ENCODE assay signal across 8 mouse cellular contexts in the genomic region with DNA sequence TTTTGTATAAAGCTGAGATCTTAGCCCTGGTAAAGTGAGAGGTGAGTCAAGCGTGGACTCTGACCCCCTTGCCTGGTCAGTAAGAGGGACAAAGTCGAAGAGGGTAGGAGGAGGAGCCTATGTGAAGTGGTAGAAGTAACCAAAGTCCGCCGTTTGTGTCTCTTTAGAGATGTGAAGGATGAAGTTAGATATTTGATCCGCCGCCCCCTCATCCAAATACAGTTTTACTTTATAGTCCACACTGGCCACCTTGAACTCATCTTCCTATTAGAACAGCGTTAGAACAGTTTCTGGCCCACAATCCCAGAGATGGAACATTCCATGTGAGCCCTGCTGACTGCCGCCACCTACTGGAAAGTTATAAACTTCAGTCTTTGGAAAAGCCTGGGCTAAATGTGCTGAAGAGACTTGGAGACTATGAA. TPM values are rescaled to one million over a fixed set of nuclear protein-coding genes. Genes with fewer than 3 reads are reported as not detected.
DNase-seq lines count a peak whose midpoint lies in the region; ATAC-seq lines count a peak whose summit lies in the region.

Gene Cideb, minus strand, starts transcription at position 96 of the 422 bp plus-strand sequence.

- peak; percentile 5; the same call in 1 of the 2 replicates for ATAC-seq in forebrain, embryonic 14.5 days
- ATAC-seq in forebrain, embryonic 13.5 days = no peak; the same call in 1 of the 2 replicates
- no peak for ATAC-seq in midbrain, embryonic 15.5 days (replicated peaks)

- peaks cover 29% of the 10 kb centered on the region for H3K27me3 ChIP-seq in forebrain, embryonic 14.5 days (replicated peaks; ENCODE audit: control insufficient read depth, insufficient read depth, low read length)
- H3K27me3 ChIP-seq in forebrain, embryonic 13.5 days = peaks cover 28% of the 10 kb centered on the region
- H3K27me3 ChIP-seq in midbrain, embryonic 15.5 days (replicated peaks) = peaks cover 13% of the 10 kb centered on the region

- no peaks in the 10 kb centered on the region for H3K9me3 ChIP-seq in forebrain, embryonic 14.5 days (replicated peaks; ENCODE audit: control insufficient read depth, low read length)
- H3K9me3 ChIP-seq in forebrain, embryonic 13.5 days (replicated peaks) = no peaks in the 10 kb centered on the region
- H3K9me3 ChIP-seq in midbrain, embryonic 15.5 days = no peaks in the 10 kb centered on the region

- peaks cover 4% of the 10 kb centered on the region; the same call in 1 of the 2 replicates for H3K4me1 ChIP-seq in forebrain, embryonic 14.5 days (ENCODE audit: control insufficient read depth, insufficient read depth, low read length)
- peaks cover 9% of the 10 kb centered on the region for H3K4me1 ChIP-seq in forebrain, embryonic 13.5 days
- H3K4me1 ChIP-seq in midbrain, embryonic 15.5 days = peaks cover 18% of the 10 kb centered on the region

- peaks cover 28% of the 10 kb centered on the region for H3K36me3 ChIP-seq in forebrain, embryonic 14.5 days (ENCODE audit: control insufficient read depth, insufficient read depth, low read length)
- peaks cover 36% of the 10 kb centered on the region for H3K36me3 ChIP-seq in forebrain, embryonic 13.5 days (ENCODE audit: poor library complexity, severe bottlenecking)
- H3K36me3 ChIP-seq in midbrain, embryonic 15.5 days (replicated peaks) = peaks cover 13% of the 10 kb centered on the region; the same call in 1 of the 2 replicates

- no peak within 1 kb of the TSS for H3K4me2 ChIP-seq in forebrain, embryonic 14.5 days (ENCODE audit: low read length)
- no peak within 1 kb of the TSS for H3K4me2 ChIP-seq in forebrain, embryonic 13.5 days
- peak within 1 kb of the TSS; percentile 10; the same call in 1 of the 2 replicates for H3K4me2 ChIP-seq in midbrain, embryonic 15.5 days

- DNase-seq in forebrain, embryonic 14.5 days (ENCODE audit: low spot score) = peak; percentile 78
- DNase-seq in CD4-positive helper T cell, adult 2 months (ENCODE audit: low read depth, low spot score) = peak; percentile 47
- peak; percentile 56 for DNase-seq in c-Kit-positive CD71-positive TER-119-positive erythroid progenitor cells, embryonic 14.5 days (ENCODE audit: low spot score)
- peak; percentile 37 to 62 for DNase-seq in heart, postnatal 14 days
- peak; percentile 38 for DNase-seq in left cerebral cortex, postnatal 4 days
- no peak for DNase-seq in ovary, postnatal 36 days (ENCODE audit: low spot score)

- intact Hi-C loops in heart, postnatal 14 days (cut with DNase I) = no loop called here
- intact Hi-C loops in left cerebral cortex, postnatal 4 days (cut with DNase I) = no loop called here

- WGBS in forebrain, embryonic 14.5 days = 18% methylated on average over 8 of the region's 8 CpGs
- WGBS in forebrain, embryonic 13.5 days = 17% methylated on average over 8 of the region's 8 CpGs
- 20% methylated on average over 8 of the region's 8 CpGs for WGBS in midbrain, embryonic 15.5 days

- H3K9ac ChIP-seq in forebrain, embryonic 14.5 days (ENCODE audit: low read length) = no peak within 1 kb of the TSS
- no peak within 1 kb of the TSS for H3K9ac ChIP-seq in forebrain, embryonic 13.5 days
- H3K9ac ChIP-seq in midbrain, embryonic 15.5 days = no peak within 1 kb of the TSS

- H3K27ac ChIP-seq in forebrain, embryonic 14.5 days (ENCODE audit: low read depth, low read length) = no peak within 1 kb of the TSS
- H3K27ac ChIP-seq in forebrain, embryonic 13.5 days = no peak within 1 kb of the TSS
- H3K27ac ChIP-seq in midbrain, embryonic 15.5 days = no peak within 1 kb of the TSS

- H3K4me3 ChIP-seq in forebrain, embryonic 14.5 days (ENCODE audit: low read depth, low read length) = no peak within 1 kb of the TSS
- no peak within 1 kb of the TSS for H3K4me3 ChIP-seq in forebrain, embryonic 13.5 days
- no peak within 1 kb of the TSS for H3K4me3 ChIP-seq in midbrain, embryonic 15.5 days

RNA-seq across cellular contexts. Expression of gene Cideb, which starts in this region (rescaled TPM):
- 0.14 TPM in 1 of 2 replicates, not detected in the other for polyA plus RNA-seq in forebrain, embryonic 14.5 days (2014; fragmentation: Nextera tagmentation; extraction: Ambion mirVana)
- 0.20 and 0.23 TPM in 2 replicates for polyA plus RNA-seq in forebrain, embryonic 13.5 days (2015; fragmentation: Nextera tagmentation; extraction: Ambion mirVana)
- 1 to 10 TPM in 1 of 2 experiments, under 1 TPM in 1; 1.00 to 1.0 TPM for total RNA-seq in heart, postnatal 14 days (2021)
- under 1 TPM in 1 of 2 experiments, not detected in 1; 0.90 TPM for total RNA-seq in left cerebral cortex, postnatal 4 days (2021)
- 0.25 and 0.66 TPM in 2 replicates for polyA plus RNA-seq in midbrain, embryonic 15.5 days (2015; fragmentation: Nextera tagmentation; extraction: Ambion mirVana)

Comparison
In these comparisons a context has a peak if more than half of its experiments do, and no peak if none do; other contexts are left out.
1. Peak in DNase-seq and ATAC-seq in forebrain, embryonic 14.5 days; RNA of the gene not detected or under 1 TPM.
2. Peak in DNase-seq in left cerebral cortex, postnatal 4 days; RNA of the gene not detected or under 1 TPM.